Mouse (Mus musculus) regulatory T cell (primary cell): ENCODE data around the gene Olfml2b.

Experiments used
- in situ Hi-C: fragments of 300-600 bp; cut with MboI, MseI; formaldehyde crosslinking; loops from one replicate; pipeline ENCODE4 v1.15.1; 2025; ENCODE audit warnings: high pct_unique_total_duplicates

The Olfml2b gene

DNA sequence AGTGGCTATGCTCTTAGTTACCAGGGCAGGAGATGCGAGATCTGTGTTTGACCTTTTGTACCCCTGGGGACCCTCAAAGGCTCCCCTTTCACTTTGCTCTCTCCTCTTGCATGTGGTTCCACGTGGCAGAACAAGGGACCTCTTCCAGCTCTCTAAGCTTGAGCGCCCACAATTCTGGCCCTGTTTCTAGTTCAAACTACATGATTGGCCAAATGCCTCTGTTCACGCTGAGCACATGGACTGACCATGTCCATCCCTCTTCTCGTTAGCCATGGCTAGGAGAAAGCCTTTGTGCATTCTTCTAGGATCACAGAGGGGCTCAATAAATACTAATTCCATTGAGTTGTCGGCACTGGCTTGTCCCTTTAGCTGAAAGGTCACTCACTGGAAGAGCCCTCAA lies 51.0 kb downstream of the Olfml2b start:
- in situ Hi-C loops = no loop called here

GRCm38 (mm10) chr1:170696996-170697395 lies 52.7 kb downstream of the Olfml2b start:
- in situ Hi-C loops = no loop called here

DNA sequence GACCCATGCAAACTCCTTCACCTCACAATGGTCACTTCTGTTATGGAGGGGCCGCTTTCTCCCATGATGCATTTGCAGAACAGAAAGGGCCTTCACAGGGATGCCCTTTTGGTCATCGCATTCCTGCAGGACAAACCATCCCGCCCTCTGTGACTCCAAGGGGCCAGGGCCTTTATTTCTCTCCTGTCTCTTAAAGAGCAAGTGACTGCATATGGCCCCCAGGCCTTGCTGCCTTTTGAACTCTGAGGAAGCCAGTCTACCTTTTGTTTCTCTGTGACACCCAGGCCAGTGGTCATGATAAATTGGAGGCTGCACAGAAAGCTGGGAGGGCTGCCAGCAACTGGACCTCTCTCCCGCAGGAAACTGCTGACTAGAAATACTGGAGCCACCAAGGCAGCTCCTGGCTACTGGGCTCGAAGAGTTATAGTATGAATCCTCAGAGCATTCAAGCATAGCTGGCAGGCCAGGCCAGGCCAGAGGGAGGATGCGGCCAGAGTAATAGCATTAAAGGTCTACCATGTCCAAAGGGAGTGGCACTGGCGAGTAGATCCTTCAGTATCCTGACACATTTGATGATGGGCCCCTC lies 53.5 kb downstream of the Olfml2b start:
- in situ Hi-C loops = no loop called here

- in situ Hi-C loops = no loop called here
Observed at GRCm38 (mm10) chr1:170698771-170699170, 54.4 kb downstream of the Olfml2b start.

- in situ Hi-C loops = no loop called here
Observed at GRCm38 (mm10) chr1:170699553-170699952, 55.2 kb downstream of the Olfml2b start.

- in situ Hi-C loops = no loop called here
Observed at GRCm38 (mm10) chr1:170700496-170701027, 56.2 kb downstream of the Olfml2b start.

DNA sequence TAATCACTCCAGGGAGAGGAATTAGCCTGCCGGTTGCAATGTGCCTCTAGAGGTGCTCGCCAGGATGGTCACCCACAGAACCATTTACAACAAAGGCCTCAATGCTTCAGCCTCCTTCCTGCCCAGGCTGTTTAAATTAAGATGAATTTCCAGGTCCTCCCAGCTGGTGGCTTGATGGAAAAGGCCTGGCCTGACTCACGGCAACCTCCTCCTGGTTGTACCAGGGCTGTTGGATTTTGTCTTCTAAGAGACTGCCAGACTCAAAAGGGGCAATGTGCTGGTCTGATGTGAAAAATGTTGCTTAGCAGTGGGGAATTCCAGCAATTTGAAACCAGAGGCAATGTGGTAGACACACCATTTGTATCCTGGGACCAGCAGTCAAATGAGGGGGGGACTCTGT lies 56.8 kb downstream of the Olfml2b start:
- in situ Hi-C loops = no loop called here

- in situ Hi-C loops = no loop called here
Observed at GRCm38 (mm10) chr1:170701582-170701981, 57.2 kb downstream of the Olfml2b start.

DNA sequence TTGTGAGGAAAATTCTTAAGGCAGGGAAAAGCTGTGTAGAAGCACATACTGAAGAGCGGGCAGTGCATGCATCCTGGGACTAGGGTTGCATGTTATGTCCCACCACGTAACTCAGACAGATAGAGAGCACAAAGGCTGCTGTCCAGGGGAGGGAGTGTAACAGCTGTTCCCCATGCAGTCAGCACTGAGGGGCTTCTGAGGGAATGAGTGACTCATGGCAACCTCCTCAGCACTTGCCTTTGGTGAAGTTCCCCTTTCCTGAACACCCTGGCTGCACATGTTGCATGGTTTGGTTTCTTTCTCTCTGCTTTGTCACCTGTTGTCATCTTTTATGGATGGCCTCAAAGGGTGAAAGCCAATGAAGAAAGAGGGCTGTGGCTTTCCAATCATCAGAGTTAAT lies 57.9 kb downstream of the Olfml2b start:
- in situ Hi-C loops = no loop called here

- in situ Hi-C loops = no loop called here
Observed at GRCm38 (mm10) chr1:170702958-170703357, 58.6 kb downstream of the Olfml2b start.

DNA sequence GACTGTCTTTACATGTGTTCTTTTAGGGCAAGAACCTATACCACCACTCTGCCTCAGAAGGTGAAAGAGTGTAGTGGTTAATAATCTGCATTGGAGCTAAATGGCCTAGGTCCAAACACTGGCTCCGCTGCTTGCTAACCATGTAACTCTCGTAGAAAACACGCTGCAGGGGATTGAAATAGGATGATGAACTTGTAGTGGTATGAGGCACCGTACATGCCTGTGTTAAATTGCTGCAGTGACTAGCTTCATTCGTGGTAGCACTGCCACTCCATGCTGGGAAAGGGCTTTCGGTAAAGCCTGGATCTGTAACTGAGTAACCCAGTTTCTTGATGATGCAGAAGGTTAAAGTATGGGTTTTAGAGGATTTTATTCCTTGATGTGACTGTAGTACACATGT lies 59.8 kb downstream of the Olfml2b start:
- in situ Hi-C loops = no loop called here

- in situ Hi-C loops = no loop called here
Observed at GRCm38 (mm10) chr1:170704911-170705594, 60.7 kb downstream of the Olfml2b start.

DNA sequence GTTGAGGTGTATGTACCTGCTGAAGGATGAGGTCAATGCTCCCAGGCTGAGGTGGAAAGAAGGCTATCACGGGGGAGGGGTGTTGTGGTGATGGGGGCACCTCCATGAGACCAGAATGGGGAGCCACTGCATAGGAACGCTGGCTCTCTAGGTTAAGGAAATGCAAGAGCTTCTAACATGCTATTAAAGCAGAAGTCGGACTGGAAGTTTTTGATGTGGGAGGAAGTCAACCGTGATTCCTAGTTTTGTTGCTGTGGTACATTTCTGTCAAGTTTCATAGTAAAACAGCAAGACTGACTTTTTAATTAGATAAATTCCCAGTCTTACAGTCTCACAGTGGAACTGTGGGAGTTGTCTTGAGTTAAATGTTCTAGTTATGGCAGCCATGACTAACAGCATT lies 61.7 kb downstream of the Olfml2b start:
- in situ Hi-C loops = no loop called here

DNA sequence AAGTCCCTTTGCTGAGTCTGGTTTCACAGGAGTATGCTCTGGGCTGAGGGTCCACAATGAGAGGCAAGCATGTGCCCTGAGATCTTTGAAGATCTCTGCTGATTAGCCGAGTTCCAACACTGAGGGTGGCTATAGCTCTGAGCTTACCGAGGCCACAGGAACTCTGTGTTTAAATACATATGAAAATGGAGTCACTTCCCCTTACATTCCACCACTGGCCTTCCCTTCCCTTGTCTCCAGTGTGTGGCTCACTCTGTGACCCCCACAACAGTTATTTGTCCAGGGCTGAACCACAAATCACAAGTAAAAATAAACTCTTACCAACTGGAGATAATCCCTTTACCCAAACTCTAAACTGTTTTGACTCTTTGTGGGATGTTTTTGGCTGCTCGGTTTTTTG lies 64.7 kb downstream of the Olfml2b start:
- in situ Hi-C loops = no loop called here

DNA sequence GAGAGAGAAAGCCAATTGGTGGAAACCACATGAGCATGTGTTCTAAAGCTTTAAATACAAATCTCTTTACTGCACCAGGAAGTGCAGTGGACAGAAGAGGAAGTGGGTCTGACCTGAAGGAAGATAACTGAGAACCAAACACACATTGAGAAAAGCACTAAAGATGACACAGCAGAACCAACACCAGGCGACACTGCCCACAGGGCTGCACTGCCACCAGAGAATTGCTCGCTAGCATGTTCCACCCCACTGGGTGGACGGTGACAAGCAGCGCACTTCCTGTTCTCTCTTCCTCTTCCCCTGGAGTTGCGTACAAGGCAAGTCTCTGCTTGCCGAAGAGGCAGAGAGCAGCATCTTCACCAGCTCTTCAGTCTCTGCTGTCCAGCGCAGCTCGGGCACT lies 65.1 kb downstream of the Olfml2b start:
- in situ Hi-C loops = no loop called here

DNA sequence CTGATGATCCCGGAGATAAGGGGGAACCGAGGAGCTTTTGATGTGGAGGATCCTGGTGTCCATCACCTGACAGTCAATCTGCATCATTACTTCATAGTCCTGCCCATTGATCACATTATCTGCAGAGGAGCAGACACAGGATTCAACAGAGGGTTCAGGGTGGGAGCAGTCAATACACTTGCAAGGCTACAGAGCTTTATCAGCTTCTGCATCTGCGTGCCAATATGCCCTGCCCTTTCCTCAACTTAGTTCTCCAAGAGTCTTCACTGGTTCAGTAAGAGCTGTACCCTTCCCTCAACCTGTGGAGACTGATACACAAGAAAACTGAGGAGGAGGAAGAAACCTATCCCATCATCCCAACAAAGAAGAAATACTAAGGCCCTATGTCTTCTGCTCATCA lies 65.6 kb downstream of the Olfml2b start:
- in situ Hi-C loops = no loop called here

DNA sequence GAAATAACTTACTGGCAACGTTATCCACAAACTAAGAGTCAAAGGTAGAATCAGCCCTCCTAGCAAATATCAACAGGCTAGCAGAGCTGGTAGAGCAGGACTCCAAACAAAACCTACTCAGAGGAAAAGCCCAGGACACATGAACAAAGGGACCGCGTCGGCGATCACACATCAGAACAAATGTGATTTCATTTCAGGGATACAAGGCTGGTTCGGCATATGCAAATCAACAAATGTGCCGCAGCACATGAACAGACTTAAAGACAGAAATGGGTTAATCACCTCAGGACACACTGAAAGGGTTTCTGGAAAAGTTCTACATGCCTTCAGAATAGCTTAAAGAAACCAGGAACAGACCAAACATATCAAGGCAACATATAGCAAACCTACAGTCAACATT lies 67.4 kb downstream of the Olfml2b start:
- in situ Hi-C loops = no loop called here

GRCm38 (mm10) chr1:170717241-170717828 lies 73.0 kb downstream of the Olfml2b start:
- in situ Hi-C loops = no loop called here

DNA sequence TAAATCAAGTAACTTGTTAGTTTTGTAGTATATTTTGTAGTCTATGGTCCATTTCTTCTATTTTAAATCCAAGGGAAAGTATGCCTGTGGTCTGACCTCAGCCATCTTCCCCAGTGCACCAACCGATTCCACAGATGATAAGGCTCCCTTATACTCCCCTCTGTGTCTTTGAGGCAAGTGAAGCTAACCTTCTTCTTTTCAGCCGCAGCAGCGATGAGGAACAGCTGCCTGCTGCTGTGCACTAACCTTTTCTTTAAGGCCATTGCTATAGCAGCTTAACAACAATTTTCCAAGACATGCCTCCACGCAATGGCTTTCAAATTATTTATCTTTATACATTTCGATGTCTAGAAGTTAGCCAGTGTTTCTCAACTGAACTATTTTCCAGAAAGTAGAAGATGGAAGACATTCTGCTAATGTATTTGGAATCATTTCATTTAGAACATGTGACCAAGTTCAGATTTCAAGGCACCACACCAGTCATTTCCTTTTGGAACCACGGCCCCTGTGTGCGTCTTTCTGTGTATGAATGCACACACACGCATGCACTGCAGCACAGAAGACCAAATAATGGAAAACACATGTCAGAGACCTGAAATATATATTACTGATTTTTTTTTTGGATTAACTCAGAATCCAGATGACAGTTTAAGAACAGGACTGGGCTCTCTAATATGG lies 73.9 kb downstream of the Olfml2b start:
- in situ Hi-C loops = no loop called here

GRCm38 (mm10) chr1:170721560-170721959 lies 77.2 kb downstream of the Olfml2b start:
- in situ Hi-C loops = no loop called here

DNA sequence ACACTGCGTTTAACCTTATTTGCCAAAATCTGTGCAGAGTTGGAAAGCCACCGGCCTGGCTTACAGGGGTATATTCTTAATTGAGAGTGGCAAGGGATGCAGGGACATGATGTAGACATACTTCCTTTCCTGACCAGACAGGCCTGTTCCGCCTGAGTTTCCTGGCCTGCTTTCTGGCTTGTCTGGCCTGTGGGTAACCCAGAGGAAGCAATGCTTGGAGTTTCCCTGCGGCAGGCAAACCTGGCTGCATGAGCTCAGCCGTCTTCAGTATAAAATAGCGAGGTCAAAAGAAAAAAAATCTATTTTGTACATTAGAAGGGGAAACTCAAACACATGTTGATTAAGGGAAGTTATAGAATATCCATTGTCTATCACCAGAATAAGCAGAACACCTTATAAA lies 84.2 kb downstream of the Olfml2b start:
- in situ Hi-C loops = no loop called here

DNA sequence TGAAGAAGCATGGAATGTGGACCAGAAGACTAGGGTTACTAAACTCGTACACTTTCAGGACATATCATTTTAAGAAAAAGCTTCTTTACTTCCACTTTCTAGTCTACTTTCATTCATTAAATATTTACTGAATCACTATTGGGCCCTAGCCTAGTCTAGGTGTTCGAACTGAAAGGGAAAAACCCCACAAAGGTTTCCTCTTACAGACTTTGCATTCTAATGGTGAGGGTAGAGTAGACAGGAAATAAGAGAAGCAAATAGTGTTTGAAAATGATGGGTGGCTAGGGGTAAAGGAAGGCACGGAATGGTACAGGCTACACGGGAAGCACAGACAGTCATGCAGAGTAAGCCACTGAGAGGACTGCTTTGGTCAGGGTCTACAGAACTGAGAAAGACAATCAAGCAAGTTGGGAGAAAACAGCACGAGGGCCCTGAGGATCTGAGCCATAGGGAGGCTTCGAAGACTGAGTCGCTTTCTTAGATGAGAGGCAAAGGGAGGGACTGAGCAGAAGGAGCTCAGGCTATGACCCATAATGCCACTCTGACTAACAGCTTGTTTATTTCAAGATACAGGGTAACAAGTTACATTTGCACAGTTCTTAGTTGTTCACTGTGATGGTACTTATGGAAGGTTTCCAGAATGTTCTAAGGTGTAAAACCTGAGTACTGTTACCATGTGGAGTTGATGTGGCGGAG lies 85.1 kb downstream of the Olfml2b start:
- in situ Hi-C loops = no loop called here
